Mouse (Mus musculus) megakaryocyte-erythroid progenitor cell, adult 5-6 weeks (primary cell): ENCODE data around the gene Nudt16l1. TPM values are rescaled to one million over a fixed set of nuclear protein-coding genes. Genes with fewer than 3 reads are reported as not detected.
A peak's percentile ranks its signal among the peaks of the same experiment; 100 is the strongest.

ENCODE experiments used
- ATAC-seq: replicated peaks from 2 replicates; pipeline ENCODE4 v1.8.0; 2016; ENCODE audit warnings: mild to moderate bottlenecking, inconsistent platforms; ENCODE audit not compliant: severe bottlenecking, poor library complexity, low FRiP score, low TSS enrichment
- total RNA-seq, 2 experiments: library from RNA; stranded (forward) in 1 of 2; stranded (reverse) in 1 of 2; fragments of 200-1000, 215-1000 nt in 1 of 2; fragments of >200 nt in 1 of 2; fragmentation: Nextera tagmentation in 1 of 2; gene quantifications; 2 replicates each; pipeline ENCODE4 v1.2.3; 2014 to 2017

Nudt16l1 gene
- total RNA-seq (2014; fragmentation: Nextera tagmentation) (46.3 and 49.3 TPM in 2 replicates), total RNA-seq (2017) (13.4 and 15.0 TPM in 2 replicates)

DNA sequence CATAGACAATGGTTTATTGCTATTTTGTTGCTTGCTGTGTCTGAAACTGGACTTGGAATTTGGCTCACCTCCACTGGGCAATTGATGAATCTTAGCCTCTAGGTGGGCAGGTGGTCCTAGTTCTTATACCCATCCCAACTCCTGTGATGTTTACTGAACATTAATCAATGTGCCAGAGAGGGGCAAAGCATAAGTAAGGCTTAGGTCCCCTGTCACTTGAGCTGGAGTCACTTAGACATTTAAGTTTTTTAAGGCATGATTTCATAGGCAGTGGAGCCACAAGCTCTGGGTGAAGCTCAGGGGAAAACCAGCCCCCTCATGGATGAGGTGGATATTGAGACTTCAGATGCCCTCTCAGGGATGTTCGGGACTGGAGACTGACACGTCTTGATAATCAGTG, at the start of gene Nudt16l1:
TSS of gene Nudt16l1 (plus strand) at position 301 of the 400 bp plus-strand sequence.
- no peak for ATAC-seq

DNA sequence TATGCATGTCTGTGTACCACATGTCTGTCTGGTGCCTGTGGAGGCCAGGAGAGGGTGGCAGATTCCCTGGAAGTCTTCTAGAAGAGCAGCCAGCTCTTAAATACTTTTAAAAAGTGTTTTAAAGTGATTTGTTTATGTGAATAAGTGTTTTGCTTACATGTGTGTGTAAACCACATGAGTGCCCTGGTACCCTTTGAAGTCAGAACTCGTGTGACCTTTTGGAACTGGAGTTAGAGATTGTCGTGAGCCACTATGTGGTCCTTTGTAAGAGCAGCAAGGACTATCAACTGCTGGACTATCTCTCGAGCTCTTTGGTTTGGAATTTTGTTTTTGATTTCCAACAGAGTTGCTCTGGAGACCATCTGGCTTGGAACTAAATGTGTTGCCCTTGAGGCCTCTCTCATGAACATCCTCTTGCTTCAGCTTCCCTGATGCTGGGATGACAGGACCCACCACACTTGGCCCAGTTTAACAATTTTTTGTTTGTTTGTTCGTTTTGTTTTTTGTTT, 48.3 kb upstream of the Nudt16l1 start:
- ATAC-seq, result no peak

DNA sequence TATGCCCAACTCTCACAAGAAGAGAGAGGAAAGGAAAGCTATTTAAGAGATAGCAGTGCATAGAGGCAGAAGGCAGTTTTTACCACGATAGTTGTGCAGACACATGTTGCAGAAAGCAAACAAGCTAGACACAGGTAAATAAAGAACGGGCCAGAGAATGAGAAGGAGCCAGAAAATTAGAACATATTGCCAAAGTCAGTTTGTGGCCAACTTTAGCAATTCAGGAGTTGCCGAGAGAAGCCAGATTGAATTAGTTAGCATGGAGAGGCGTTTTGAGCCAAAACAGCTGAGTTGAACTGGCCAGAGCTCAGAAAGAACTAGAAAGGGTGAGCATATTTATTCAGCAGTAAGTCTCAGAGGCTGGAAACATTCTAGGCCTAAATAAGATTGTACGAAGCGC, 46.4 kb upstream of the Nudt16l1 start:
- no peak for ATAC-seq

DNA sequence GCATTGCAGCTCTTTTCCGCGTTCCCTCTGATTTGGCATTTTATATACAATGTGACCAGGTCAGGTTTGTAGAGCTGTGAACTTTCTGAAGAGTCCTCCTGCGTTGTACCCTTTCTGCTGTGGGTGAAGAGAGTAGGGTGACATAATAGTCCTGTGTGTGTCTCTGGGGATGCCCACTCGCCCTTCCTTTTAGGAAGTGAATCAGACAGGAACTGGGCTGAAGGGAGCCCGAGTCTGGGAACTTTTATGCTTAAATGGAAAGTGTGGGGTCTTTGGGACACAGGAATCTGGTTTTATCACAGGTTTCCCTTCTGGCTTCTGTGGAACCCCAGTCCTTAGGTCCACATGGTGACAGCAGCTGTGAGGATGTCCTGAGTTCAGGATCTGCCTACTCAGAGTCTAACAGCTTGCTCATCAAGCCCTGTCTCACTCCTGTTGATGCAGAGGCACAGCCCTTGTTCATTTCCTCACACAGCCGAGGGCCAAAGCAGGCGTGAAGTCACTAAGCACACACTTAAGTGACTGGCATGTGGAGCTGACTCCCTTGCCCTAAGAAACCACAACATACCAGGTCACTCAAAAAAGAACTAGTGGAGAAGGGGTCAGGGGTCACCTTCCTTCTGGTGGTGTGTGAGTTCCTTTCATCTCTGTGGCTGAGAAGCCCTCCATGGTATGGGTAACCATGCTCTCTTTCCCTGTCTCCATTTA, 44.2 kb upstream of the Nudt16l1 start:
- ATAC-seq, result no peak

DNA sequence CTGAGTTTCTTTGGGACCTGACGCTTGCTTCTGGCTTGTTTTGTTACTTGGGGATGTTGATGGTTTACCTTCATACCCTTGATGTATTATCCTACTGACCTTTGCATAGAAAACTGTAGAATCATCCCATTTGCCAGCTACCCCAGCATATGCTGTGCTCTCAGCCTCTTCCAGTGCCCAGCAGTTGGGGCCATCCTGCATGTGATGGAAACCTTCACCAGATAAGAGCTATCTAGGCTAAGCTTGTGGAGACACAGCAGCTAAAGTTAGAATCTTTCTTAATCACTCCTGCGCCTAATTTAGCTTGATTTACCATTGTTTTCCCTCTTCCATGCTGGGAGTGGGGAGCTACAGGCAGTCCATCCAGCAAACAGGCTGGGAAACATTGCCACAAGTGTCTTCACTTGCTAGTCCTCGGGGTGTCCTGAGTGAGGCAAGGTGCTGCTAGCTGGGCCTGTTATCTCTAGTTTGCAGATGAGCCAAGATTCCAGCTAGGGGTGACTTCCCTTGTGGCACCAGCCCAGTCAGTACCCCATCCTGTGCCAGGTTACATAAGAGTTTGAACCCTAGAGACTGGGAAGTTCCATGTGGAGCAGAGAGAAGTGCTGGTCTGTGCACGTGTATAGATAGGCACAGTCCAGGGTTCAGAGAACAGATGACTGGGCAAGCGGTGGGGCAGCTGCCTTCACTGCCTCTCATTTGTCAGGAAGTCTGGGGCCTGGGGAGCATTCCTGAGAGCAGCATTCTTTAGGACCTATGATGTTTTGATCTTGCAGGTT, 42.1 kb upstream of the Nudt16l1 start:
- ATAC-seq, result peak; percentile 89

DNA sequence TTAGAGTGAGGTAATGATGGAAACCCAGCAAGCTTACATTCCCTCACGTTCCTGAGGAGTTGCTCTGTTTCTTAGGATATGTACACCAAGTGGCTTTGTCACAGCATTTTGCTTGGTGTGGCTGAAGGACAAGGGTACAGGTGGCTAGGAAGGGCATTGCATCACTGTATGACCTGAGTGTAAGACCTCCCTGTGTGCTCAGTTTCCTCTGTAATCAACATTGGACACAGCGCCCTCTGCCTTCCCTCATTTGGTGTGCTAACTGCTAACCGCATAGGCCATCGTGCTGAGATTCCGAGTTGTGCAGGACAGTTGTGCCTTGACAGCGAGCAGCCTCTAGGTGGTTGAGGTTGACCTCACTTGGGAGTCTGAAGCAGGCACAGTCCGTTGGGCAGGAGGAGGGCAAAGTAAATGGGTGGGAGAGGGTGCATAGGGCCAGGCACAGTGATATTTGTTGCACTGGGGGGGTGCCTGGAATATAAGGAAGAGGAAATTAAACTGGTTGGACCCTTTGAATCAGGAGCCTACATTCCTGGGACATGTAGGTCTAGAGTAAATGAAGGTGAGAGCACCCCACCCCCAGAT, 41.3 kb upstream of the Nudt16l1 start:
- no peak; the same call in 1 of the 2 replicates for ATAC-seq

DNA sequence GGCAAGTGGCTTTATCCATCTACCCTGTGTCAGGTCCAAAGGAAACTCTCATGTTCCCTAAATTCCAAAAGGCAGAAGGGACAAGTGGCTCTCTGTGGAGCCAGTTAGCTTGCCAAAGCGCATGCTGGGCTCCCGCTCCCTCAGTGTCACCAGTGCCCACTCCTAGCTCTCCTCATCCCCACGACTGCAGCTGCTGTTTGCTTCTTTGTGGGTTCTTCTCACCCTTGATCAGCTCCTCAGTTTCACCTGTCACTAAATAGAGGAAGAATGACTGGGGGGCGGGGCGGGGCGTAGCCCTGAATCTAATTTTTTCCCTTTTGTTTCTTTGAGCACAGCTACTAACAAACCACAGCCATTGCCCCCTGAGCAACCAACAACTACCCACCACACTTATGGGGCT, 39.7 kb upstream of the Nudt16l1 start:
- no peak for ATAC-seq

DNA sequence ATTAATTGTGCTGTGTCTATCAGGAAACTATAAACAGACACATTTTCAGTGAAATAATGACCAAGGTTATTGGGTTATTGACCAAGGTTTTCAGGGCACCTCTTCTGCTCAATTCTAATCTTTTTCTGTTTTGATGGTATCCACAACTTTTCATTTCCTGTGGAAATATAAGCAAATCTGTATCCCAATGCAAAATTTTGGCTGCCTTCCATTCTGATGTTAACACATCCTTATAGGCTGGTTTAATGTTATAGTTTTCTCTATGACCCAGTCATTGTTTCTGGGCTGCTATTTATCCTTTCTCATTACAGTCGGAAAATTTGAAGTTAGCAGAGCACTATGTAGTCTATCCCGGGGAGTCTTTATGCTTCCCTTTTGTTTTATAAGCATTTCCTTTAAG, 38.9 kb upstream of the Nudt16l1 start:
- ATAC-seq, result no peak

DNA sequence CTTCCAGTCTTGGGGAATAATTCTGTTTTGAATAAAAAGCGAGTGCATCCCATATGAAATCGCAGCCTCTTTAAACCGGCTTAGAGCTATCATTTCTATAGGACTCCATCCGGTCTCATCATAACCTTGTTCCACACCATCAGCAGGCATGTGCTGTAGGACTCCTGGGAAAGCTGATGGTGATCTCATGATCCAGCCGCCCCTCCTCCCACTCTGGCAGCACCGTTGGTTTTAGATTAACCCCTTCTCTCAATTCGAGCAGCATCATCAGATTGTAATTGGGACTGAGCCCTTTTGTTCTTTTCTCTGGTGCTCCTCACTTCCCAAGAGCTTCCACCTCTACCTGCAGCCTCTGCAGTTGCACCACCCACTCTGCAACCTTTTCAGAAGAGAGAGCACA, 37.4 kb upstream of the Nudt16l1 start:
- no peak for ATAC-seq

DNA sequence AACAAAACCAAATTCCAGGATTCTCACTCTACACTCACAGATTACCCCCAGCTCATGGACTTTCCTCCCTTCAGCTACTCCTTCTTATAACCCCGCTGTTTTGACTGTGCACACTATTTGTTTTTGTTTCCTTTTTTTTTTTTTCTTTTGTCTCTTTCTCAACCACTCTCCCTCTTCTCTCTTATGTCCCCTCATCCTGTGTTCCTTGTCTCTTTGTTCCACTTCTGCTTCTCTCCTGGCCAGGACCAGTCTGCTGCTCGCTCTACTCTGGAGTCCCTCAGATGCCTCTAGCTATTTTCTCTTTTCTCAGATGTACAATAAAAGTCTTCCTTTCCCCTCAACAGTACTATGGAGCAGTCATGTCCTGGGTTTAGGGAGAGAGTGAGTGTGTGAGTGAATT, 36.2 kb upstream of the Nudt16l1 start:
- no peak for ATAC-seq

DNA sequence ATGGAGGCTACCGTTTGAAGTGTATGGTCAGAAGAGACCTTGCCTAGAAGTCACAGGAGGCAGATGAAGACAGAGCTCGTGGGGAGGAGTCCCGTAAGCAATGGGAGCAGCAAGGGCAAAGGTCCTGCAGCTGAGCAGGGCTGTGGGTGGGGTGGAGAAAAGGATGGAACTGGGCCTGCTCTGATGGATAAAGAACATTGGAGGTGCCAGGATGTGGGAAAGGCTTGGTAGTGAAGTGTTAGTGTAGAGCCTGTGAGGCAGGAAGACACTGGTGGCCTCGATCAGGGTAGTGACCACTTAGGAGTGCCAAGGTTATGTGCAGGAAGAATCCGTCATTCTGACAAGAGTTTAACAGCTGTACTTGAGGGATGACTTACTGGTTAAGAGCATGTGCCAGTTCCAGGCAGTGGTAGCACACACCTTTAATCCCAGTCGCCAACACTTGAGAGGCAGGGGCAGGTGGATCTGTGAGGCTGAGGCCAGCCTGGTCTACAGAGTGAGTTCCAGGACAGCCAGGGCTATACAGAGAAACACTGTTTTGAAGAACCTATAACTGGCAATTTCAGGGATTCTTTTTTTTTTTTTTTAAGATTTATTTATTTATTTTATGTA, 35.0 kb upstream of the Nudt16l1 start:
- ATAC-seq, result no peak

DNA sequence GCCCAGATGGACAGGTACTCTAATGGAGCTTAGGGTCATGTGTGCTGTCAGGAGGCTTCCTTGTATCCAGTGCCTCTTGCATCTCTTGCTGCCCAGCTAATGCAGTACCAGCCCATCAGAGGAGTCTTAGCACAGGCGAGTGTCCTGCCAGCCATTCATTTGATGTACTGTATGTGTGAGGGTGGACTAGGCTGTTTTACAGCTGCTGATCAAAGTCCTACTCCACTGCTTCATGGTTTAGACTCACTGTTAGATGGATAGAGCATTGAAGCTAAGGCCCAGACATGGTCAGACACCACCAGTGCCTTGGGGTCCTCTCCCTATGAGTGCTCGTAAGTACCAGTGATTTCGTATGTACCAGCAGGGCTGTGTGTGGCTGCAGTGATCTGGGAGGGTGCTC, 33.7 kb upstream of the Nudt16l1 start:
- no peak for ATAC-seq

DNA sequence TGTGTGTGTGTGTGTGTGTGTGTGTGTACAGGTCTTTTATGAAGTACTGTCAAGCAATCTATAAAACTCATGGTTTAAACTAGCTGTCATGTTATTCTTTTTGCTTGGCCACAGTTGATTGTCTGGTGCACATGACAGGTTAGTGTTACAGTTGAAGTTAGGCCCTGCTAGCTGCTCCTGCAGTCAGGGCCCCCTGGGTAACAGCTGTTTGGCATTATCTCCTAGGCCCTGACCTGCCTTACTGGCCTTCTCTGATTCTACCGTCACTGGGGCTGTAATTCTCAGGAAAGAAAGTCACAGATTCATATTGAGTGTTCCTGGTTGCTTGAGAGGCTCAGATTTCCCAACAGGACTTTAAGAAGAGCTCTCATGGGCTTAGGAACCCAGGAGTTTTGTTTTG, 33.0 kb upstream of the Nudt16l1 start:
- no peak for ATAC-seq

DNA sequence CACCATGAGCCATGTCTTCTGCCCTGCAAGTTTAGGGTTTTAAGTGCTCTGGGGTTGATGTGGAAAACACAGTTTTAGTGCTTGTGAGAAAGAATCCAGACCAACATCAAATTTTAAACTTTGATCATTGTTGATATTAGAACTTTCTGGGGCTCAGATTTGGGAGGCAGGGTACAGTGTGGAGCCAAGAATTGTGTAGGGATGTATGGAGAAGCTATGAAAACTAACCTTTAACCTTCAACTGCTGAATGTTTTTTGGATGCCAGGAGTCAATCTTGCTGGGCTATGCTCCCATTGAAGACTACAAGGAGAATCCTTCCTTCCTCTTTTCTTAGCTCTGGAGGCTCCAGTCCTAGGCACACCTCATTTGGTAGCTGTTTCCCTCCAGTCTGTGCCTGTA, 32.0 kb upstream of the Nudt16l1 start:
- no peak for ATAC-seq

DNA sequence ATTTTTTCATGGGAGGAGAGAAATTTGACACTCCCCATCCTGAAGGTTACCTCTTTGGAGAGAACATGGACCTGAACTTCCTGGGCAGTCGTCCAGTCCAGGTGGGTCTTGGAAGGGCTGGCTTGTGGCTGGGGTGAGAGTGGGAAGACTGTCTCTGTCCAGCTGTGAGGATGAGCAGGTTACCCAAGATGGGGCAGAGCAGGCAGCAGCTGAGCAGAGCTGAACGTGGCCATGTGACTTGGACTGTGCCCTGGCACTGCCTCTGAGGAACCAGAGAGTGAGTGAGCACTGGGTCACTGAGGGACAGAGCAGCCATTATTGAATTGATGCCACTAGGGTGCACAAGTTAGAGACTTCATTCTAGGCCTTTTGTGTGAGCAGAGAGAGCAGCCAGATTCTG, 31.2 kb upstream of the Nudt16l1 start:
- ATAC-seq, result no peak

DNA sequence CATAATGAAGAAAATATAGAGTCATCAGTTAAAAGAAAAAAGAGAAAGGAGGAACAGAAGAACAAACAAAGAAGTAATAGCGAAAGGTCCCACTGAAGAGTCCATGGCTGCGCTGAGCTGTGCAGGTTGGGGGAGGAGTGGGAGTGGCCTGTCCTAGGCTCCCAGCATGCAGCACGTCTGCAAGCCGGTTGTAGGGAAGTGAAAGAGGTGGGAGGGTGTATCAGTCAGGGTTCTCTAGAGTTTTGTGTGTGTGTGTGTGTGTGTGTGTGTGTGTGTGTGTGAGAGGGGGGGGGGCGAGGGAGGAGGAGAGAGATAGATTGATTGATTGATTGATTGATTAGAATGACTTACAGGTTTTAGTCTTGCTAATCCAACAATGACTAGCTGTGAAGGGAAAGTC, 30.6 kb upstream of the Nudt16l1 start:
- peak; percentile 71 for ATAC-seq

DNA sequence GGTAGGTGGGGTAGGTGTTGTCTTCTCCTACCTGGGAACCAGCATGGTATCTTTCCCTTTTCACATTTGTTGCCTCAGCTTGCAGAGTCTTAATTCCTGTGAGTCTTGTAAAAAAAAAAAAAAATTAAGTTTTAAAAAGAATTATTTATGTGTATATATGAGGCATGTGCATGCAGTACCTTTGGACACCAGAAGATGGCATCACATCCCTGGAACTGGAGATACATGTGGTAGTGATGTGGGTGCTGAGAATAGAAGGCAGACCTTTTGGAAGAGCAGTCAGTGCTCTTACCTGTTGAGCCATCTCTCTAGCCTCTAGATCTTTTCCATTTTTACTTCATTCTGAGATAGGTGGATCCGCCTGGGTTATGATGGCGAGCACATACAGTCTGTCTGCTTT, 28.8 kb upstream of the Nudt16l1 start:
- ATAC-seq, result no peak

DNA sequence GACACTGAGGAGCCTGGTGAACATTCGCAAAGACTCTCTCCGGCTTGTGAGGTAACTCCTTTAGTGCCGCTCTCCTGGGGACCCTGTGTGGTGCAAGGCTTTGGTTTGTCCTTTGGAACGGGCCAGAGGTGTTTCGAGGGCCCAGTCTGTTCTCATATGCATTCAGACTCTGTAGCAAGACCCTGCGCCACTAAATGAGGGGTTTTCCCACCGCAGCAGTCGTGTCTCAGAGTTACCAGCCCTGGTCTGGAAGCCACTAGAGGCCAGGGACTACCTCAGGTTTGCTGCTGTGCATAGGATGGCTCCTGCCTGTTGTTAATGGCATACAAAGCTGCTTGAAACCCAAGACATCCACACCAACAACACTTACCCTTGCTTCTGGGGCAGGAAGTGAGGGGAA, 27.8 kb upstream of the Nudt16l1 start:
- no peak for ATAC-seq

DNA sequence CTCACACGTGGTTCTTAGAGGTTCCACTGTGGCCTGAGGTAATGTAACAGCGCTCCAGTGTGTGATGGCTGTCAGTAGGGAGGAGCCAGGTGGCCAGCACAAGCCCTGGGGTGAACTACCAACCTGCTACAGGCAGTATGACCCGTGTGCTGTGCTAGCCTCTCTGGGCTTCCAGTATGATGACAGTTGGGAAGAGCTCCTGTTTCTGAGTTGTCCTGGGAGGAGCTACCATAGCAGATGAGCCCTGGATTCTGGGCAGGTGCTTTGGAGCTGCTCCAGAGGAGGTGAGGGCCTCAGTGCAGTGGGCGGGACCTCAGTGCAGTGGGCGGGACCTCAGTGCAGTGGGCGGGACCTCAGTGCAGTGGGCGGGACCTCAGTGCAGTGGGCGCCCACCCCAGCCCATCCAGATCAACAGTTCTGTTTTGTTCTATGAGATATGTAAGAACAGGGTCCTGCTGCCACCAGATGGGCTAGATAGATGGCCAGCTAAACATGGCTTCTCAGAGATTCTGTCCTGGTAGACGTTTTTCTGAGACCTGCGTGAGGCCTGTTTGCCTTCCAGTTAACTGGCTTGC, 26.4 kb upstream of the Nudt16l1 start:
- ATAC-seq, result peak; percentile 58; the same call in 1 of the 2 replicates
